Mouse (Mus musculus) left cerebral cortex, adult 9 months (tissue): ENCODE measurements at regions not wholly inside any gene's neighbourhood (a gene's known extent, or its start where the extent isn't known, plus 50 kb on each side); places are given as distances from the start of the nearest gene placed in this dataset.
A peak's percentile ranks its signal among the peaks of the same experiment; 100 is the strongest.
"Not testable (repeated sequence)": the region's sequence is repeated elsewhere in the genome, so short reads cannot be mapped to it uniquely, and the experiment has no call there.

Experiments
- DNase-seq, 2 experiments: peaks; one replicate each; pipeline ENCODE4 v3.0.0; 2022; ENCODE audit warnings: low spot score in 2 of 2

- DNase-seq: not testable (repeated sequence)
Observed at GRCm38 (mm10) chr17:10150403-10150689, 169.3 kb downstream of the Qk start.

DNA sequence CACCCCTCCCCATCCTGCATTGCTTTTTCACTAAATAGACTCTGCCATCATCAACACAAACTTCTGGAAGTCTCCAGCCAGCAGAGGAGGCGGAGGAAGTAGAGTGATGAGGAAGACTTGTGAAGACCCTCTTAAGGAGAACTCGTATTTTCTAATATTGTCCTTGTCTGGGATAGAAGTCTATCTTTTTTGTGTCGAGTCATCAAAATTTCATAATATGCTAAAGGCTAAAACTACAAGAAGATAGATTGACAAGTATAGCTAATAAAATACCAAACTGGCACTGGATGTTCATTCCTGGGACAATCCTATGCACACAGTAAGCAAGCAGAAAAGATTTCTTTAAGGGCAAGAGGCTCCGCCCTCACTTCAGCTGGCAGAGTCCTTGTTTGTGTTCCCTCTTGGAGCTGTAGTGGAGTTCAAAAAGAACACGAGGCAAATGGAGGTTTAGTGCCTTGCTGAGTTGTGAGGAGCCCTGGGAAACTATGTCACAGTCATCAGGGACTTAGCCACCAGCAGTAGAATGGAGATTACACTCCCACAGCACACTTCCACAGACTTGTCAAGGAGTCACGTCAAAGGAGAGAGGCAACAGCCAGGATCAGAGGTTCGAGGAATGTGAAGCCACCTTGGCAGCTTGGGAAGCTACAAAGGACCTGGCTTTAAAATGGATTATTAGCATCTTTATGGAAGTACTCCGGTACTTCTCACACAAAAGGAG, 169.8 kb downstream of the Qk start:
- no peak for DNase-seq

DNA sequence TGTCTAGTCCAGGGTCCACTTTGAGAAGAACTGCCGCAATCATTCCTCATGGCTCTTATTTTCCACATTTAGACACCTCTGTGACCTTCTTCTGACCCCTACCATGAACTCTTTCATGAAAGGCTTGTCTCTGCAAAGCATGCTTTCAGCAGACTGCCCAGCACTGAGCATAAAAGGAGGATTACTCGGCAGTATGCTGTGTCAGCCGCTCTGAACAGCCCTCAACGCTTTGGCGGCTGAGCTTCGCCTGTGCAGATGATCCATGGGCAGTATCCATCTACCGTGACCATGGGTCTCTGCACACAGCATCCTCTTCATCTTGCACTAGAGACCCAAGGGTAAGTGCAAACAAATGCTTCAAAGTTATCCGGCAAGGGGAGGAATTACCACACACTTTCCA, 172.5 kb downstream of the Qk start:
- DNase-seq: no peak

DNA sequence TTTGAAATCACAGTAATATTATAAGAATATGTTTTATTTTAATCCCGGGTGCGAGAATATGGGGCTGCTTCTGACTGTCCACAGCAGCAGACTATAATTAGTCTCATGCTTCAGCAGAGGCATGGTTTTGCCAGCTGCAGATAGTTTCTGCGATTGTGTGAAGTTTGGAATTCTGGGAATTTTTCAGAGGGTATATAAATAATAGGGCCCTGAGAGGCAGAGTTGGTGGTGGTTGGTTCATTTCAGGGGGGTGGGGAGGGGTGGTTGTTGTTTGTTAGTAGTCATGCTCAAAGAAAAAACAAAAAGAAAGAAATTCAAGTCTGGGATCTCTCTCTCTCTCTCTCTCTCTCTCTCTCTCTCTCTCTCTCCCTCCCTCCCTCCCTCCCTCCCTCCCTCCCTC, 173.1 kb downstream of the Qk start:
- no peak for DNase-seq

DNA sequence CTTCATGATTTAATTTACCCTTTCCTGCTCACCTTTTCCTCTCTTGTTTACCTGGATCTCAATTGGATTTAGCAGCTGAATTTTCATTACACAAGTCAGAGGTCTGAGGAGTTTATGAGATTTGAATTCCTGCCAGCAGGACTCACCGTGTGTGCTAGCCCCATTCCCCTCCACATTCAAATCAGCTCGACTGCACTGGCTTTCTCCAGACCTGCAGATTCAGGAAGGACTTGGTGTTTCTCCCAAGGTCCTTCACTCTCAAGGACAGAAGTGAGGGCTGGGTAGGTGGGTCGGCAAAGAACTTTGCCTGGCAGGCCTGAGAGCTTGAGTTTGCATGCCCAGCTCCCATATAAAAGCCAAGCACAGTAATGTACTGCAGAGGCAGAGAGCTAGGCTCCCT, 180.8 kb downstream of the Qk start:
- DNase-seq: no peak

- DNase-seq: no peak
Observed at GRCm38 (mm10) chr17:10138374-10138773, 181.3 kb downstream of the Qk start.

DNA sequence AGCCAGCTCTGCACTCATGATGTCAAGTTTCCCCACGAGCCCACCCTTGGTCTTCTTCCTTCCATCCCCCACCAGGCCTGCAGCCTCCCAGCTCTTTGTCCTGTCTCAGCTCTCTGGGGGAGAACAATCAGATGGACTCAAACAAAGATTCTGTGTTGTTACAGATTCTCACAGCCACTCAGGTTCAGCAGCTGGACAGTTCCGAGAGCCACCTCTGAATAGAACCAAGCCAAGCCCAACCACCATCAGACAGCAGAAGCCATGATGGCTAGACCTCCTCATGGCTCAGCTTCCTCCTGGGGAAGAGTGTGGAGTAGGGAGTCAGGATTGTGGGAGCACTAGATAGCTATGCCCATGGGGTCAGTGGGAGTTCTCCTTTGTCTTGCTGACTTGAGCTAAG, 184.5 kb downstream of the Qk start:
- DNase-seq: no peak

DNA sequence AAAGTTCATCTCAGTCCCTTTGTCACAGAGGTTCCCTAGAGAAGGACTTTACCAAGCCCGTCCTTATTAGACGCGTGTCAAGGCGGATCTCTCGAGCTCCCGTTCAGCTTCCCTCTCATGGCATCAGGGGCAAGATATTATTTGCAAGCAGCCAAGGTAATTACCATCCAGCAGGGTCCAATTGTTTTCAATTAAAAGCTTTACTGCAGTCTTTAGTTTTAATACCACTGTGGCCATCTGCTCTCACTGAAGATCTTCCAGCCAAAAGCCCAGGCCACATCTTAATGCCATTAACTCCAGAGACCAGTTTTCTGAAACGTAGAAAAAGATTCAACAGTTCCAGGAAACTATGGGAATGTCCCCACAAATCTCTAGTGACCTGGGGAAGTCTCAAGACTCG, 191.1 kb downstream of the Qk start:
- no peak for DNase-seq

DNA sequence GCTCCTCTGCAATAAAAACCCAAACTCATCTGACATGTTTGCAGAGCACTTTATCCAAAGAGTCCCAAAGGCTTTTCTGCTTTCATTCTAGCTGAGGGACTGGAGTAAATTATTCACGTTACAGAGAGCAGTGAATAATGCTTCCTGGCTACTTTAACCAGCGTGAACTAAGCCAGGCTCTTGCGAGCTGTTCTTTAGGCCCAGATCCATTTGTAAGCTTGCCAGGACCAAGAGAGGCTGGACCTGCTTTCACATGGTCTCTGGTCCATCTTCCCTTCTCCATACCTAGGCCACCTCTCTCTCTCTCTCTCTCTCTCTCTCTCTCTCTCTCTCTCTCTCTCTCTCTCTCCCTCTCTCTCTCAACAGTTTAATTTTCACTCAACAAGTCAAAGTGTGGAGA, 197.2 kb downstream of the Qk start:
- no peak for DNase-seq

DNA sequence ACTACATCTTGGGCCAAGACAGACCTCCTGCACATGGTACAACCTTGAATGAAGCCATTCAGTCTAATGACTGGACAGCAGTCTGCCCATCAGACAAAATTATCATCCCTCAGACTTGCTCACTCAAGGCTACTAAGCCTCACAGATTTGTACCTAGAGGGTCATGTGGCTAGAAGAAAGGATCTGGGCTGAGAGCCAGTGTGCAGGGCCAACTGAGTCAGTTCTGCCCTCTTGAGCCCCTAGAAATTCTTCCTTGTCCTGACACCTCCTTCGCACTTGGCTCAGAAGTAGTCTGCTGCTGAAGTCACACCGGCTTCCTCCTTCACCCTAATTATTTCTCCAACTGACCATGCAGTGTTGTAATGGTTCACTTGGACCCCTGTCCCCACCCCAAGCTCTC, 207.5 kb downstream of the Qk start:
- no peak for DNase-seq

DNA sequence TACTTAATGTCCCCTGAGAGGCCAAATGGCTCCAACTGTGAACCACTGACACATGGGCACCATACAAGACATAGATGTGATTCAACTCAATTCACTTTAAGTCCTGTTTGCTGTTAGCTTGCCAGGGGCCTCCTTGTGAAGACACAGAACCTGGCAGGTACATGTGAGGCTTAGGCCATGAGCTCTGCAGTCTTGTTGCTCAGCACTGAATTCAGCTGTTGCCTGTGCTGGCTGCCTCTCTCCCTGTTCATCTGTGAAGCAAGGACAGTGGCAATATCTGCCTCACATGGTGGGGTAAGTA, 209.3 kb downstream of the Qk start:
- no peak for DNase-seq

- DNase-seq: no peak
Observed at GRCm38 (mm10) chr17:10109511-10110374, 209.9 kb downstream of the Qk start.

- DNase-seq: peak in 1 of 2 experiments; percentile 44
Observed at GRCm38 (mm10) chr17:10105299-10105698, 214.4 kb downstream of the Qk start.

DNA sequence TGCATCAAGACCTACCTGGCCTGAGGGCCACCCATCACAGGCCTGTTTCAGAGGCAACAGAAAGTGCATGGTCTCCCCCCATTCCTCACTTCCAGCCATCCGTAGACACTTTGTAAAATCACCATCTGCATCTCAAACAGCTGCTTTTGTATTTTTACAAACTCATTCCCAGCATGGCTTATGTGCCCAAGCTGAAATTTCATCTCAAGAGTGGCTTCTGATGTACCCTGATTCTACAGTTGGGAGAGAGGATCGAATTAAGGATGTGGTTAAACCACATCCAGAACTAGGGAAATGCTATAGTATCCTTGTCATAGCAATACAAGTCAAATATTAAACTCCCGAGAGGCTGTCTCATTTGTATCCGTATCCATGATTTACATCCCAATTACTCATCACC, 221.5 kb downstream of the Qk start:
- no peak for DNase-seq

DNA sequence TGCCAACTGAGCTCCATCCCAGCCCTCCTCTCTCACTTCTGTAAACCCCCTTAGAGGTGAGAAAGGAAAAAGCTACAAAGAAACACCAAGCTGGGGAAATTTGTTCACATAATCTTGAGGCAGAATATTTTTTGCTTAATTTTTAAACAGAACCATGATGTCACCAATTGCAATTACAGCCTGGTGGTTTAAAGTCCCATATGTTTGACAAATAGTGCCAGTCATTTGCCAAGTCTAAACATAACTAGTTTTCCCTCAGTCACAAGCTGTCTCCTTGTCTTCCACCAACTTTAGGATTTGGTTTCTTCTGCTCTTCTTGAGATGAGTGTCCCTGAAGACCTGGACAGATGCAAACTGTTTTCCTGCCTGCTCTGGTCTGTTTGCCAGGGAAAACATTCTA, 222.0 kb downstream of the Qk start:
- peak in 1 of 2 experiments; percentile 20 for DNase-seq

DNA sequence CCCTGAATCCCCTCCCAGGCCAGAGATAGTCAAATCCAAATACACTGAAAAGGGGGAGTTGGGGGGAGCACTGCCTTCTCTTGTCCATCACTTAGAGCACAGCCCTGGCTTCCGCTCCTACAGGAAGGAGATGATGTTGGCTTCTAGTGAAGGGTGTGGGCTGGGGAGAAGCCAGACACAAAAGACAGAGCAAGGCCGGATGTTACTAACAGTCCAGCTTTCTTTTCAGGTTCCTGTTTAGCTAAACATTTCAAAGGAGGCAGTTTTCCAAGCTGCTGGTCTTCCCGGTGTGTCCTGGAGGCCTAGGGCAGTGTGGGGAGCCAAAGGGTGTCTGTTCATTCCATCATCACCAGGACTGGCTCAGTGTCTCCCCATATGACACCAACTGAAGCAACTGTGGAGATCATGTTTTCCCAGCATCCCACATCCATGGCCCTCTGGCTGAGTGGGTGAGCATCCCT, 223.8 kb downstream of the Qk start:
- DNase-seq: no peak

DNA sequence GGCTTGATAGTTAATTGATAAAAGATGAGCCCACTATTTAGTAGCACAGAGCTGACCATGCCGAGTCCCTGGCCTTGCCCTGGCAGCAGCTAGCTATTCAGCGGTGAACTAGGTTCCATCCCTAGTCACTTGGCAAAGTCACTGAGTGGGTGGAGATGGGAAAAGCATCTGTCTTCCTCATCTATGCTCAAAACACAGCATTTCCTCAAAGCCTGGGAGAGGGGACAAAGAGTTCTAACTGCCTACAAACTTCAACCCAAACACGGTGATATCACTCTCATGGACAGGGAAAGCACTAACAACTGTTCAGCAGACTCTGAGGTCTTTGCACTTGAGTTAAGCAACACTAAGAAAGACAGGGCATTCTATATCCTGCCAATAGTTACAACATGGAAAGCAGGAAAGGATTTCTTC, 225.5 kb downstream of the Qk start:
- no peak for DNase-seq

DNA sequence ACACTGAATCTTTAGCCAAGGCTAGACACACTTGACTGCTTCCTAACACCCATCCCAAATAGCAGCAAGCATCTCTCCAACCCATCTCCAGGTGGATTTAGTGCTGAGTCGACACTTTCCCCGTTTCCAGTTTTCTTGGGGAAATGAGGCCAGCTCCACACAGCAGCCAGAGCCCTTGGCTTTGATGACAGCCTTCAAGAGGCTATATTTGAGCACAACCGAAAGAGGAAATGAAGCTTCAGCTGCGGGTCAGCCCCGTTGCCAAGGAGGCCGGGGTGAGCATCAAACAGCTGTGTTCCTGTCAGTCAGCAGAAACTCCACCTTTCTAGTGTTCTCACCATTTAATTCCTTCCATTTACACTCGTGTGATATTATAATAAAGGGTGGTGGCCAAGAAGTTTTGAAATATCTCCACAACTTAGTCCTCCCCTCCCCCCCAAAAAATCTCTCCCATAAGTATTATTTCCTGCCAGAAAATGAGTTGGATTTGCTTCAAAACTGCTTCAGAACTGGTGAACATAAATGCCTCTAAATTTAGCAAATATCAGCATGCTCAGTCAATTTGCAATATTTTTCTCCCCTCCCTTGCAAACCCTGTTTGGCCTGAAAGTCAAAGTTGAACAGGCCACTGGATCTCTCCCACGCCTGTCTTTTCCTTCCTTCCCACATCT, 226.1 kb downstream of the Qk start:
- peak in 1 of 2 experiments; percentile 28 for DNase-seq

DNA sequence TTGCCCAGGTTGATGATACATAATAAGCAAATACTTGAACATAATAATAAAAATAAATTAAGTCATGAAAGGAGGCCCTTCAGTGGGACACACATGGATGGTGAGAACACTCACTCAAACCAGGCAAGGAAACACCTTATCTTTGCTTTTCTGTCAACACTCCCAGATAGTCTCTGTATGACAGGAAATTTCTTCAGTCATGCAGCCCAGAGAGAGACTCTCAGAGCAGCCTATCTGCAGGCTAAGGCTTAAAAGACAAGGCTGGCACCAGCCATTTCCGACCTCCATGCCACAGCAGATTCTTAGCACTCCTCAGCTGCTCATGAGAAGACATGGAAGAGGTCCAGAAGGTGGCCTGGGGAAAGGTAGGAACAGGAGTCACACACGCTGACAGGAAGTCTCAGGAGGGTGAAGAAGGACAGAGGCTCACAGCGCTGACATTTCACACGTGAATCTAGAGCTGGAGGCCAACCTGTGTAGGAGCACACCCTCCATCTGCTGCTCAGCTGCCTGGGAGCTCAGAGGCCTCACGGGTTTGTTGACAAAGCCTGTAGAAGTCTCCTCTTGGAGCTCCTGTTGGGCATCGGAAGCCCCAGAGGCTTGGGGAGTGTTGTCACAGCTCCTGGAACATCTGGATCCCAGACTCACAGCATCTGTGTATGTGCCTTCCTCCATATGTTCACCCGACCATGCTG, 232.3 kb downstream of the Qk start:
- no peak for DNase-seq

DNA sequence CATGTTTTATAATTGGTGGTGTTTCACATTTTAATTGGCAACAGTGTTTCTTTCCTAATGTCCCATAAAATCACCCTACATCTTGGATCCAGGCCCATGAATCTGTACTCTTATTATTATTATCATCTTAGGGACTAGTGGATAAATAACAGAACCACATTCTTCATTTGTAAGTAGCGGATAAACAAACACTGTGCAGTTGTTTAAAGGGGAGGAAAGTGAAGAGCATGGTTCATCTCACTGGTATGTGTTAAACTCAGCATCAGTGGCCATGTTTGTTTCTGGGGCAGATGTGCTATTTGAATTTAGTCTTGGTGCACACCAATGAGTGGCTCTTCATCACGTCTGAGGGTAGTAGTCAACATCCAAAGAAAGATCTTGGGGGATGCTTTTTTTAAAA, 233.1 kb downstream of the Qk start:
- no peak for DNase-seq

GRCm38 (mm10) chr17:10086132-10086531, 233.5 kb downstream of the Qk start:
- no peak for DNase-seq

GRCm38 (mm10) chr17:10081721-10082120, 237.9 kb downstream of the Qk start:
- DNase-seq: no peak
